Mouse (Mus musculus): ENCODE results near the gene Gse1.

Gene Gse1

GRCm38 (mm10) chr8:120542995-120543394, 314.7 kb downstream of the Gse1 start:
- no peak for DNase-seq

- no peak for DNase-seq
These were observed 315.3 kb downstream of the Gse1 start for GRCm38 (mm10) chr8:120543416-120544055.

GRCm38 (mm10) chr8:120544155-120544554, 315.9 kb downstream of the Gse1 start:
- DNase-seq: no peak

GRCm38 (mm10) chr8:120547562-120547961, 319.3 kb downstream of the Gse1 start:
- no peak for DNase-seq

GRCm38 (mm10) chr8:120548313-120548761, 320.1 kb downstream of the Gse1 start:
- no peak for DNase-seq

- DNase-seq: no peak
These were observed 321.2 kb downstream of the Gse1 start for GRCm38 (mm10) chr8:120549321-120549921.

- DNase-seq: no peak
These were observed 321.7 kb downstream of the Gse1 start for GRCm38 (mm10) chr8:120549922-120550321.

- no peak for DNase-seq
These were observed 322.2 kb downstream of the Gse1 start for GRCm38 (mm10) chr8:120550430-120550829.

- DNase-seq: no peak
These were observed 322.9 kb downstream of the Gse1 start for GRCm38 (mm10) chr8:120550937-120551676.

GRCm38 (mm10) chr8:120551677-120551980, 323.4 kb downstream of the Gse1 start:
- DNase-seq: no peak

GRCm38 (mm10) chr8:120552509-120552908, 324.3 kb downstream of the Gse1 start:
- no peak for DNase-seq

GRCm38 (mm10) chr8:120553441-120554123, 325.3 kb downstream of the Gse1 start:
- DNase-seq: no peak

GRCm38 (mm10) chr8:120554466-120555039, 326.3 kb downstream of the Gse1 start:
- DNase-seq: no peak

GRCm38 (mm10) chr8:120556198-120556892, 328.1 kb downstream of the Gse1 start:
- no peak for DNase-seq

- peak; percentile 73 for DNase-seq
These were observed 329.1 kb downstream of the Gse1 start for GRCm38 (mm10) chr8:120557170-120557965.

- DNase-seq: no peak
These were observed 329.9 kb downstream of the Gse1 start for GRCm38 (mm10) chr8:120558162-120558561.

GRCm38 (mm10) chr8:120559654-120560053, 331.4 kb downstream of the Gse1 start:
- no peak for DNase-seq

- no peak for DNase-seq
These were observed 332.3 kb downstream of the Gse1 start for GRCm38 (mm10) chr8:120560535-120560934.

GRCm38 (mm10) chr8:120561539-120562435, 333.5 kb downstream of the Gse1 start:
- DNase-seq: no peak

- DNase-seq: no peak
These were observed 334.6 kb downstream of the Gse1 start for GRCm38 (mm10) chr8:120562680-120563347.

Measured in right cerebral cortex, postnatal 14 days (tissue).